Mouse (Mus musculus) thymus, postnatal 14 days (tissue): ENCODE measurements around the gene Gpx7.

ENCODE experiments used
- DNase-seq: peaks from one replicate; pipeline ENCODE4 v3.0.0; 2021

The Gpx7 gene

DNA sequence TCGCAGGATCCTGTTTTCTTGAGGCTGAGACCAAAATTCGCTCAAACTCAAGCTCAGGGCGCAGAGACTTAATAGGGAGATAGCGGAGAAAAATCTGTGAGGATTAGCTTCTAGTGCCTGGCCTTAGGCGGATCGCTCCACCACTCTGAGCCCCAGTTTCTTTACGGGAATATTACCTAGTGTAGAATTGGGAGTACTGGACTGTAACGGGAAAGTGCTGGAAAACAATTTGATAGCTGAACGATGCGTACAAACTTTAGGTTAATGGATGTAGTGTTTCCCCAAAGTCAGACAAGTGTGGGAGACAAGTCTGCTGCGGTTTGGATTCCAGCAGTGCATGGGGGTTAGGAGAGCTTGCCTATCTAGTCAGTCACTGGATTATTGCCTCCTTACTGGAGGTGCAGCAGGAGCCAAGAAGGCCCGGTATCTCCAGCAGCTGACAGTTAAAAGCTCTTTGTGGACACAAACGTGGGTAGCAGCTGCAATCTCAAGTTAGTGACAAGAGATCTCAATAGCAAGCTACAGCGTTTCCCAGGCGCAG lies at the start of gene Gpx7:
Gpx7 (minus strand) TSS at position 101 of the 541 bp plus-strand sequence.
- no peak for DNase-seq

DNA sequence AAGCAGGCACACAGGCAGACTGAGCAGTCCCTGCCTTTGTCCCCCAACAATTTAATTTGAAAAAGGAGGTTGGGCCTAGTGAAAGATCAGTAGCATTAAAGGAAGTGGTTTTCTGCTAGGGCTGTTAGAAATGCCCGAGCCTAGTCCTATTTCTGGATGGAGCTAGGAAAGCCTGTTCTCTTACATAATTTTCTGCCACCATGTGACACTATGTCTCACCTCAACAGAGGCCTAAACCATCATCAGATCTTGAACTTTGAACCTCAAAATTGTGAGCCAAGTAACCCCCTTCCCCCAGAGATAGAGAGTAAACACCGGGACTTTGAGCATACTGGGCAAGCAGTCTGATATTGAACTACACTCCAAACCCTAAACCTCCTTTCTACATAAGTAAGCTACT lies 49.3 kb upstream of the Gpx7 start:
- DNase-seq = no peak

DNA sequence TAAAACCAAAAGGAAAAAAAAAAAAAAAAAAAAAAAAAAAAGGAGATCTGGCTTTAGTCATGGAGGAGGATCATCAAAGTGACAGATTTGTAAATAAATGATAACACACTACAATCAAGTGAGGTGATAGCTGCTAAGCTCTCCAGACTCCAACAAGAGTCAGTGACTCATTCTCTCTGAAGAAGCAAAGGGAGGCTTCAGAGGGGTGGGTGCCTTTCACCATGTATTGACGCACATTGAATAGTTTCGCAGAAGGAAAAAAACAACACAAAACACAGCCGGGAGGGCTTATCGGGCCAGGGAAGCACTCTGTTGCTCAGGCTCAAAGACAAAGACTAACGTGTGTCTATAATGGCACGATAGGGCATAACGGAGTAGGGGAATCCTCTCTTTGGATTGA lies 41.3 kb upstream of the Gpx7 start:
- DNase-seq = no peak

DNA sequence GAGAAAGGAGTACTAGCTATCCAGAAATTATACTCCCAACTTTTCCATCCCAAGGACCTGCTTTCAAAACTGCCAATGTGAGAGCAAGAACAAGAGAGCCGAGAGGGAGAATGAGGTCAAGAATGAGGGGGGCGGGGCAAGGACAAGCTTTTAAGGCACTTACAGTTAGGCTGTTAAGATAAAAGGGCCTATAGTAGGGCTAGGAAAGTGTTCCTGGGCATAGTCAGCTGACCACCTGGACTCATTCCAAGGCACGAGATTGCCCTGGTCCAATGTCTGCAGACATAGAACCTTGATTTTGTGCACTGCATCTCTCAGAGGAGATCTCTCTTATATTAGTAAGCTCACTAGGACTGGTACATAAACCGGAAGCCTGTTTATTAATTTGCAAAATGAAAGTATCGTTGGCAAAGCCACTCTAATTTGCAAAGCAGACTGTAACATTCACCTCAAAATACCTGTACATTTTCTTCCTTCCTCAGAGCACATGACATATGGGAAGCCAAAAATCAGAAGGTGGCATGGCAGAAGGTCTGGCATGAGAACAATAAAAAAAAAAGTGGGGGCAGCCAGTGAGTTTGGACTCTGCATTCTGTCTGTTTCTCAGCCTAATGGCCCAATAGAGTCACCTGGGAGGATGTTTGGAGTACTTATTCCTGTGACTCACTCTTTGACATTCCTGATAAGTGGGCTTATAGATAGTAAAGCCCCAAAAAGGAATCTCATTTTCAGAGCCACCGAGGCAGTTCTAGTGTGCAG lies 31.5 kb upstream of the Gpx7 start:
- no peak for DNase-seq

DNA sequence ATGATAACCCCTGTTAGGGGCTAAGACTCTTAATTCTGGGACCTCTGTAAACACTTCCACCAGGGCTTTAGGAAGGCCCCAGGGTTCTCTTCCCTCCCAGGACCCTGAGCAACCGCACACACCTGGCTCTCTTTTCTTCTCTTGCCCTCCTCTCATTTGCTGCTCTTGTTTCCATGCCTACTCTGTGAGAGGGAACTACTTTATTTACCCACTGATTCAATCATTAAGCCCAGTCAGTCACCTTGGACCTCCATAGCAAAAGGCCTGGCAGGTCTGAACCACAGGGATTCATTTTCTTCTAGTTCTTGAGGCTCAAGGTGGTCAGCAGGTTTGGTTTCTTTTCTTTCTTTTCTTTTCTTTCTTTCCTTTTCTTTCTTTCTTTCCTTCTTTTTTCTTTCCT lies 29.5 kb upstream of the Gpx7 start:
- no peak for DNase-seq

DNA sequence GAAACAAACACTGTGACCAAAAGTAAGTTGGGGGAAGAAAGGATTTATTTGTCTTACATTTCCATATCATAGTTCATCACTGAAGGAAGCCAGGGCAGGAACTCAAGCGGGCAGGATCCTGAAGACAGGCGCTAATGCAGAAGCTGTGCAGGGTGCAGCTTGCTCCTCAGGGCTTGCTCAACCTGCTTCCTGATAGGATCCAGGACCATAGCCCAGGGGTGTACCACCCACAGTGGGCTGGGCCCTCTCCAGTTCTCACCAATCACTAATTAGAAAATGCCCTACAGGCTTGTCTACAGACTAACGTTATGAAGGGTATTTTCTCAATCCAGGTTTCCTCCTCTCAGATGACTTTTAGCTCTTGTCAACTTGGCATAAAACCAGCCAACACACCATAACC lies 28.9 kb upstream of the Gpx7 start:
- DNase-seq = no peak

DNA sequence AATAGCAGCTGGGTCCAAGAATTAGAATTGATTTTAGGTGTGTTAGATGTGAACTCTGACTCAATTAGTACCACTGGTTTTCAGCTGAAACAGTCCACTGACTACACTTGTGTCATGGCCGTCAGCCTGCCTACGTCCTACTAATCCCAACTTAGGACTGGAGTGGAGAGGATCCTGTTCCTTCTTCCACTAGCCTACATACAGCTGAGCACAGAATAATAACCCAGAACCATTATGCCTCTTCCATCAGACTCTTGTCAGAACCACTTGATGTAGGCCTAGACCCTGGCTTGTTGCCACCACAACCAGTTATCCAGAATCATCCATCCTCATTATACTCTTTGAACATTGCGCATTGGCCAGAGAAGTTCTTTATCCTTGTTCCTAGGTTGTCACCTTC lies 28.0 kb upstream of the Gpx7 start:
- DNase-seq = no peak

DNA sequence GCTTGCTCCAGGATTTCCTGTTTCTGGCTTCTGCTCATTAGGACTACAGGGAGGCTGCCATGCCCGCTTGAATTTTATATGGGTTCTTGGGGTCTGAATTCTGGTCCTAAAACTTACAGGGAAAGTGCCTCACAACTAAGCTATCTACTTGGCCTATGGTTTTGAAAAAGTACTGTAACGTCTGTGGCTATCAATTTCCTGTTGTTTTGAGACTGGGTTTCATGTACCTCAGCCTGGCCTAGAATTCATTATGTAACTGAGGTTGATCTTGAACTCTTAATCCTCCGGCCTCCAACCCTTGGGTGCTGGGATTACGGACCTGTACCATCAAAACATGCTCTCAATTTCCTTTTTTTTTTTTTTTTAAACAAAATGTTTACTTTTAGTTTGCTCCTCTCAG lies 27.5 kb upstream of the Gpx7 start:
- no peak for DNase-seq

DNA sequence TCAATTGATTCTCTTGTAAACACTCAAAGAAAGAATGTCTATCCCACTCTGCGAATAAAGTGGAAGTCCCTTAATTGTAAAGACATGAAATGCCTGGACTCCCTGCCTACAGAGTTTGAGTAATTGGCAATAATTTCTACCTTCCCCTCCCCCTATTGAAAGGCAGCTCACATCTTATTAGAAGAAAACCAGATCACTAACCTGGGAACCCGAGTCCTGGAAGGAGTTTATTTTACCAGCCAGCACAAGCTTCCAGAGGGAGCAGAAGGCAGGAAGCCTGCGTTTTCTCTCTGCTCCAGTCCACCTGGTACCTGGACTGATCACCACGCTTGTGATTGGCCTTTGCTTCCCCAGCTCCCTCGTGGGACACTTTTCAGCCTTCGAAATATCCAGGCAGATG lies 26.6 kb upstream of the Gpx7 start:
- DNase-seq = no peak

DNA sequence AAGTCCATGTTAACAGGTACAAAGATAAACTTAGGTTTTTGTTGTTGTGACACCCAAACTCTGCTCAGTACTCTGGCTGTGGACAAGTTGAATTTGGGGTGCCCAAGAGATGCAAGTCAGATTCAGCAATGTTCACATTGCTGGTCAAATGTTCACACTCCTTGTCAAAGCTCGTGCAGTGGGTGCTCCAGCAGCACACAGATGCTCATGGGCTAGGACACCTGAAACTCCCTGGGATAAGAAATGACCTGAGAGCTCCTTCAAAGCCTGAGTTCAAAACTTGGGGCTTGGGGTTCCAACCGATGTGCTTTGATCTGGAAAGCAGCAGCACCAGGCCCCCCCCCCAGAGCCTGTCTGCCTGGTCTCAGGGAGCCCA lies 24.8 kb upstream of the Gpx7 start:
- DNase-seq = no peak

DNA sequence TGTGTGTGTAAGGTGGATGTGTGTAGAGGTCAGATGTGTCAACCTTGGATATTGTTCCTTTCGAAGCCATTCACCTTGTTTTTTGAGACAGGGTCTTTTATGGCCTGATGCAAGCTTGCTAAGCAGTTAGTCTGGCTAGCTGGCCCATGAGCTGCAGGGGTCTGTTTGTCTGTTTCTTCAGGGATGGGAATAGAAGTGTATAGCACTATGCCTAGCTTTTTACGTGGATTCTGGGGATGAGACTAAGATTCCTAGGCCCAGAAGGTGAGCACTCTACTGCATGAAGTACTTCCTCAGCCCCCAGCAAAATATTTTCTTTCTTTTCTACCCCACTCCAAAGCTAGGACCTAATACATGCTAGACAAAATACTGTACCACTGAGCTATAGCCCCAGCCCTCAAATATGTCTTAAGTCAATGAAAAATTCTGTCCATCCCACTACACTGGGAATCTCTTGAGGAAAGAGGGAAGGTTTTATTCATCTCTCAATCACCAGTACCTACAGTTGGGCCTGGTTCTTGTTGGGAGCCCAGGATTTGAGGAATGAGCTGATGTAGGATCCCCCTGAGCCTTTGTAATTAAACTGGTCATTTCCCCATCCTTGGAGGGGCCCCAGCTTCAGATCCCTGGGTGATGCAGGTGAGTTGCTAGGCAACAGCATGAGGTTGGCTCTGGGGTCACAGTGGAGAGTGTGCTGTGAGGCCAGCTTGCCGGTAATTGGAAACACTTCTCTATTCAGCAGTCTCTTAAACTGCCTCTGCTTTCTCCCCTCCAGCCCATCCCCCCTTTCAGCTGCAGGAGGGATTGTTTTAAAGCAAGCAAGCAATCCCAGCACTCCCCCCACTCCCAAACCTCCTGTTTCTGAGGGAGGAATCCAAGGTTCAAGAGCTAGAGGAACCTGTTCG lies 24.1 kb upstream of the Gpx7 start:
- DNase-seq = no peak

DNA sequence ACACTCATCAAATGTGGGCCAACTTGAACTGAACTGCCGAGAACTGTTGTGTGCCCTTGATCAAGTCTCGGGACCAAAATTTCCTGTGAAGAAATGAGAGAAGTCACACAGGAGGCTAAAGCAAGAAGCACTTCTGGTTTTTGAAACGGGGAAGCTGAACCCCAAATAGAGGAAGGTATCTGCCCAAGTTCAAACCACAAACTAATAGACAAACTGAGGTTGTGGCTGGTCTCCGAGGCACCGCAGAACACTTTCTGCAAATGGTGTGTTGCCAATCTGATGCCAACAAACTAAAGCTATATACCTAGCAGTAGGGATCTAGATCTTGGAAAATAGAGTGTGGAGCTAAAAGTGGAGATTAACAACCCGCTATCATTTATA lies 21.6 kb upstream of the Gpx7 start:
- no peak for DNase-seq

DNA sequence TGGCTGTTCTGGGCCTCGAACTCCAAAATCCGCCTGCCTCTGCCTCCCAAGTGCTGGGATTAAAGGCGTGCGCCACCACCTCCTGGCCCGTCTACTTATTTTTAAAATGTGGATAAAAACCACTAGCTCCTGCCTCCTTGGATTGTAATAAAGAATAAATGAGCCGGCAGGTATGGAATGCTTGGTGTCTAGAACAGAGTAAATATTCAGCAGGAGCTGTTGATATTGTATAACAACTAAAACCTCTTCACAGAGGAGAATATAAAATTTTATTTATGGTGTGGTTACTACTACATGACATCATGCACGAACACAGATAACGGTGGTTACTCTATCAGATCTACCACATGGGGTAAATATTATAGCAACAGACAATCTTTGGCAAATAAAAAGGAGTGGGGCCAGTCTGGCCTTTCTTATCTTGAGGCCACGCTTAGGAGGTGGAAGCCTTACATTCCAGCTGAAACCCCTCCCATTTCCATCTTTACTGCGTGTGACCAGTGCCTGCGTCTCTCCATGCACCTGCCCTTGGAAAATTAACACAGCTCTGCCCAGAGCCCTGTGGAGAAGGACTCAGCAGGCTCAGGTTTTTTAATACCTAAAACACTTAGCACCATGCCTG lies 21.1 kb upstream of the Gpx7 start:
- no peak for DNase-seq

DNA sequence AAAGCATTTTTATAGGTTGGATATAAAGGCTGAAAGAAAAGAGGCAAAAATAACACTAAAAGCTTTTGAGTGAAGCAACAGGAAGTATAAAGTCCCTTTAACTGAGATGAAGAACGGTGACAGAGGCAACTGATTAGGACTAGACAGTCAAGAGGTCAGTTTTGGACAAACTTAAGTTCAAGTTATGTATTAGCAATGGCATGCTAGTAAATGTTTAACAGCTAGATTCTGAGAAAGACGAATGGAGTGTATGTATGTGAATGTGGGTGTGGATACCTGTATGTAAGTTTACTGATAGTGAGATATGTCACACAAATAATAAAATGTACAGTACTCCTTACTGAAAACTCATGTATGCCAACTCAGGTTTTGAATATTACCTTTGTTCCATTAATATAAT lies 17.8 kb upstream of the Gpx7 start:
- DNase-seq = no peak

DNA sequence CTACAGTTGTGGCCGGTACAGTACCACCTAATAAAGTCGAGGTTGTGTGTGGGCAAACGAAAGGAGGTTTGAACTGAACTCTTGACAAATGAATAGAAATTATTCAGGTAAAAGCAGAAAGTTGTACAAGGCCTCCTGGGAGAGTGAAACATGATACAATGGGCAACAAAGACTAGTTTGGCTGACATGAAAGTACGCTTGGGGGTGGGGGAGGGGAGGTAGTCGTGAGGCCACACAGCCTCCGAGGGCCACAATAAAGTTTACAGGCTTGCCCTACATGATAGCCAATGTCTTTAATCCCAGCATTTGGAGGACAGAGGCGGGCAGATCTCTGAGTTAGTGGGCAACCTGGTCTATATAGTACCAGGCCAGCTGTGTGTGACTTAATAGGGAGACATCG lies 860 bp upstream of the Gpx7 start:
- DNase-seq = no peak

DNA sequence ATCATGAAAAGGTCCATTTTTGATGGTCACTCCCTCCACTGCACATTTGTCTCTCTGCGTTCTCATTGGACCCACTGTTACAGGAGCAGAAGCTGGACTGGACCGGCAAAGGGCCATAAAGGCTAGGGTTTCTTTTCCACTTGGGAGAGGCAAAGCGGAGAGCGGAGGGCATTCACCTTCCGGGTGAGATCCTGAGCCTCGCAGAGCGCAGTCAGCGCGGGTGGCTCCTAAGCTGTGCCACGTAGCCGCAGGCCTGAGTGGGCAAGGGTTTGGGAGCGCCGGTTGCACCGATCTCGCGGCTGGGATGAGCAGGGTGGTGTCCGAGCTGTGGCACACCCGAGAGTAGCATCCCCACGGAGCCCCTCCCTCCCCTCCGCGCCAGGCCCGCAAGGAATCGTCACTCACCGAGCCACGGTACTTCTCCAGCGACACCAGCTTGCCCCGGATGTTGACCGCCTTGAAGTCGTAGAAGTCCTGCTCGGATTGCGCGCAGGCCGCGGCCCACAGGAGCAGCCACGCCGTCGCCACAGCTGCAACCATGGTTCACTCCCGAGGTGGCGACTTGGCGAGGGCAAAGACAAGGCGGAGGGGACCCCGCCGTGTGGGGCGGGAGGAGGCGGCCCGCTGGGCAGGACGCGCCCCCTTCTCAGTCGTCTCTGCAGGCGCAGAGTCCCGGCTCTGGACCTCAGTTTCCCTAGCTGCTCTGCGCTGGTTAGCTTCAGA lies 462 bp downstream of the Gpx7 start:
- peak; percentile 23 for DNase-seq

DNA sequence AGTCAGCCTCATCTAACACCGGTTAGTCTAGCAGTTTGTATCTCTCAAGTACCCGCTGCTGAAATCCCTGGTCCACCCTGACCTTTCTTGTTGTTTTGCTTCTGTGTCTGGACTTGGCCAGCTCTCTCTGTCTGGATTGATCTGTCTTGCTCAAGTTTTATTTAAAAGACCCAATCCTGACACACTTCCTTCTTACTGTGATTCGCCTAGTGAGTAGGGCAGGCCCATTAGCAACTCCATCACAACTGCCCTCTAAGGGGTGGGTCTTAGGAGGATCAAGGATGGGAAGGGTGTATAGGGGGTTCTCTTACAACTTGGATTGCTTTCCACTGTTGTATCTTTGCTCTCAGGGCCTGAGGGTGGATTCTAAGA lies 1.0 kb downstream of the Gpx7 start:
- DNase-seq = no peak

DNA sequence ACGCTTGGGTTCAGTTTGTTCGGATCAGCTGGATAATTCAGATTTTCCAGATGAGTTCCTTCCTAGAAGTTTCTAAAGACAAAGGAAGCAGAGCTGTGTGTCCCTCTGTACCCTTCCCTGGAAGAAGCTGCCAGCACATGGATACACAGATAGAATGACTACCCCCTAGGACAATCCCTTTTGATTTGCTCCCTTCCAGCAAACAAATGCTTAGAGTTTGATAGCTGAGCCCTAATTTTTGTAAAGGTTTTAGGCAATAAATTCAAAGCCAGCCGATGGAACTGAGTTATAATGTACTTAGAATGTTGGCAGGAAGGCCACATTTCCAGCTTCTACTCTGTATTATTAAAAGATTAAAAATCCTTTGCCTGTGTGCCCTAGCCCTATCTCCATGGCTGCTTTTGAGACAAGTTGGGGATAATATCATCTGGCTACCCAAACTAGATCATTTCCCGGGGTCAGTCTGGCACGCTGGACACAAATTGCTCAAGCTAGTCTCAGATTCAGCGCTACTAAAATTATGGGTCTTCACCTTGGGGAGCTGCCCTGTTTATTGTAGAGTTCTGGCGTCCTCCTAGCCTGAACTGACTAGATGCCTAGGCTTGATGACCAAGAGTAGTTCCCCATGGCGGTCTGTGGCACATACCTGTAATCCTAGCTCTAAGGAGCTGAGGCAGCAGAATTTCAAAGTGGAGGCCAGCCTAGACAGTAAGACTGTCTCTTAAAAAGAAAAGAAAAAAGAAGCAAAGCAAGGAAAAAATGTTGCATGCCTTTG lies 2.7 kb downstream of the Gpx7 start:
- DNase-seq = no peak

DNA sequence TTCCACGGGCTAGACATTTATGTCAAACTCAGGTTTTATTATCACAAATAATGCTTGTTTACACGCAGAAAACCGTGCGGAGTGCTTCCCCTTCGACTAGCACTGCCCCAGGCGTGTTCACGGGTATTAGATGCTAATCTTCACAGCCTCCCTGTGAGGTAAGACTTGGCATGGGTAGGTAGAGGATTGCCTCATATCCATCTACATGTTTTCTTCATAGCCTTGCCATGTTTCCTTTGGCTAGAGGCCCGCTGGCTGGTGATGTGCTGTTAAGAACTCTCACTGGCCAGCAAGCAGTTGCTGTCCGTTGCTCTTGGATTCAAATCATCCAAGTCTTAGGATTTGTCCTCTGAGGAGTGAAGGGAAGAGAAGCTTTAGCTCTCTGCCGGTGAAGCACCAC lies 6.4 kb downstream of the Gpx7 start:
- DNase-seq = no peak

DNA sequence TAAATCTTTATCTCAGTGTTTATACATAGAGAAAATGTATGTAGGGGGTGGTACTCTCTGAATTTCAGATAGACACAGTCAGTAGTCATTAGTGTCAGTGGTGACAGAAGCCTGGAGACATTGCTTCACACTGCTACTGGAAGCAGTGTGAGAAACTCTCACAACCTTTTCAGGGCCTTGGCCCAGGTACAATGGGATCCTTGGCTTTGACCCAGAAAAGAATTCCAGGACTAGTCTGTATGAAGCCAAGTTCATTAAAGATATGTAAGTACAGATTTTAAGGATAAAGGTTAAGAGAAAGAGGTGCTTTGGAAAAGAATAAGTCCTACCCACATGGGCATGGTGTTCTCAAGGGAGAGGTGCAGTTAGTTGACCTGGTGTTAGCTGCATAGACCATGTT lies 12.5 kb downstream of the Gpx7 start:
- DNase-seq = no peak

DNA sequence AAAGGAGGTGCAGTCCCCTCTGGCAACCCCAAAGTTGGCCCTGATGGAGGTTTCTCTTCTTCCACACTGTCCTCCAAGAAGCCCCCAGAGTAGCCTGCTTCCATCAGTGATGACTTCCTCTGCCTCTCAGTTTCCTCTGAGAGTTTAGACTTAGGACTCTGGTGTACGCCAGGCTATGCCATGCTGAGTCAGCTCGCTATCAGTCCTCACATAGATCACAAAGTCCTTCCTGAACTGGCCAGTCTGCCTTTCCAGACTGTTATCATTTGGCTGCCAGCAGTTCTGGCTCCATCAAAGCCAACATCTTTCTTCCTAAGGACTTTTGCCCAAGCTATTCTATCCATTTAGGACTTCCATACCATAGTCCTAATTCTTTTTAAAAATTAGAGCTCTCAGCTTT lies 14.2 kb downstream of the Gpx7 start:
- DNase-seq = no peak

DNA sequence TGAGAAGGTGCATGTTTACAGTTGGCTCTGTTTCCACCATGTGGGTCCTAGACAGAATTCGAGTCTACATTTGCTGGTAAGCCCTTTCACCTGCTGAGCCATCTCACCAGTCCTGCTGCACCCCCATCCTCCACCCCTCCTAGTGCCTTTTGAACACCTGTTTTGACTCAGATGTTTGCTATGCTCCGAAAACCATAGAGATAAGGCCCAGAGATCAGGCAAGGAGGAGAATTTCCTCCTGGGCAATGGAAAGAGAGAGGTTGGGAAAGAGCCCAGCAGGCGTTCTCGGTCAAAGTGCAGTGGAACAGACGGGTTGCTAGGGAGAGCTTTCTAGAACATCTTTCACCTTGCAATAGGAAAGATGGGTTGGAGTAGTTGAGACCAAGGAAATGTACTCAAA lies 15.6 kb downstream of the Gpx7 start:
- DNase-seq = no peak
